Mouse (Mus musculus) layer of hippocampus, postnatal 10 days (tissue): ENCODE measurements around the gene Gsta2. TPM values are rescaled to one million over a fixed set of nuclear protein-coding genes. Genes with fewer than 3 reads are reported as not detected.

ENCODE experiments used
- DNase-seq, 2 experiments: peaks; one replicate each; pipeline ENCODE4 v3.0.0; 2021; ENCODE audit warnings: low spot score in 2 of 2
- long read RNA-seq: library from polyadenylated mRNA; stranded (forward); transcript quantifications from one replicate; pipeline ENCODE4 v2.0.0, GENCODE M21; 2023
- total RNA-seq, 2 experiments: library from RNA; stranded (reverse); gene quantifications; 2 replicates each; pipeline ENCODE4 v1.2.3; 2021

The Gsta2 gene
- not detected for total RNA-seq
- long read RNA-seq, partial matches to known transcripts, result 0 of 1 reads
- long read RNA-seq, other reads (novel, unspliced or antisense), result 1 of 1 reads

- DNase-seq, result no peak
Measured at GRCm38 (mm10) chr9:78355611-78356010, at the start of gene Gsta2. TSS of gene Gsta2 (minus strand) at chr9:78355788.

DNA sequence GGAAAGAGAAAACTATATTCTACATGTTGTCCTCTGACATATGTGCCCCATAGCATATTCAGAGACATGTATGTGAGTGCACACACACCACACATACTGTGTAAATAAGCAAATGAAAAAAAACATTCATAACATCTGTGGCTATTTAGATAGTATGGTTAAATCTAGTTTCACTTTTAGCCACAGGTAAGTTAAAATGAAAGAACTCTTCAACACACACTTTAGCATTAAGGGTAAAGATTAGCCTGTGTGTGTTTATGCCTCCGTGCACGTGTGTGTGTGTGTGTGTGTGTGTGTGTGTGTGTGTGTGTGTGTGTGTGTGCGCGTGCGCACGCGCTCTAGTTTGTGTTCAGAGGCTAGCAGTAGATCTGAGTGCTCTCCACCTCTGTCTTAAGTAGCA lies 46.0 kb upstream of the Gsta2 start:
- DNase-seq, result no peak

- no peak for DNase-seq
Measured at GRCm38 (mm10) chr9:78400570-78400969, 45.0 kb upstream of the Gsta2 start.

GRCm38 (mm10) chr9:78396517-78396916 lies 40.9 kb upstream of the Gsta2 start:
- DNase-seq, result no peak

GRCm38 (mm10) chr9:78395630-78396351 lies 40.2 kb upstream of the Gsta2 start, which contains the start of gene Ddx43:
TSS of gene Ddx43 (plus strand) at chr9:78395777.
- peak; percentile 42 to 53 for DNase-seq

- DNase-seq, result no peak
Measured at GRCm38 (mm10) chr9:78395244-78395629, 39.6 kb upstream of the Gsta2 start.

GRCm38 (mm10) chr9:78394602-78395001 lies 39.0 kb upstream of the Gsta2 start:
- DNase-seq, result no peak

DNA sequence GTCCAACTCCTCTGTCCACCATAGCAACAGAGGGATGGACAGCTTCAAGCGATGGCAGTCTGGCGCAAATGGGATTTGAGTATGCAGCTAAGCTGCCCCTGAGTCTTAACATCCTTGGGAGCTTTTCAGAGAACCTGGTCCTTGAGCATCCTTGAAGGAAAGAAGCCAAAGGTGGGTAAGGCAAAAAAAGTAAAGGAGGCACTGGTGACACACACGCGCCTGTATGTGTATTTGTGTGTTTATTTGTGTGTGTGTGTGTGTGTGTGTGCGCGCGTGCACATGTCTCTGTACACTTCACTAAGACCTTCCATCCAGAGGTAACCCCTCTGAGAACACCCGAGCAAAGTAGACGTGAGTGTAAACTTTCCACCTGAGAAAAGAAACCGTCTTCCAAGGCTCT lies 38.2 kb upstream of the Gsta2 start:
- no peak for DNase-seq

GRCm38 (mm10) chr9:78389981-78390380 lies 34.4 kb upstream of the Gsta2 start:
- no peak for DNase-seq

- DNase-seq, result no peak
Measured at GRCm38 (mm10) chr9:78386947-78387346, 31.4 kb upstream of the Gsta2 start.

DNA sequence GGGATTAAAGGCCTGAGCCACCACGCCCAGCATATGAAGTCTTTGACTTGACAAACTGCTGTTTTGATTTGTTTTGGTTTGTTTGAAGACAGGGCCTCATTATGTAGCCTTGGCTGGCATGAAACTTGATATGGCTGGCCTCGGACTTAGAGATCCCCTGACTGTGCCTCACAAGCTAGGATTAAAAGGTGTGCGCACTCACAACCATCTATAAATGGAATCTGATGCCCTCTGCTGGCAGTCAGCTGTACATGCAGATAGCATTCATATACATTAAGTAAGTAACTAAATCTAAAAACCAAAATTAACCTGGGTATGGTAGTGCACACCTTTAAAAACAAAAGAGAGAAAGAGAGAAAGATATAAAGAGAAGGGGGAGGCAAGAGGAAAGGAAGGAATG lies 30.3 kb upstream of the Gsta2 start:
- no peak for DNase-seq

DNA sequence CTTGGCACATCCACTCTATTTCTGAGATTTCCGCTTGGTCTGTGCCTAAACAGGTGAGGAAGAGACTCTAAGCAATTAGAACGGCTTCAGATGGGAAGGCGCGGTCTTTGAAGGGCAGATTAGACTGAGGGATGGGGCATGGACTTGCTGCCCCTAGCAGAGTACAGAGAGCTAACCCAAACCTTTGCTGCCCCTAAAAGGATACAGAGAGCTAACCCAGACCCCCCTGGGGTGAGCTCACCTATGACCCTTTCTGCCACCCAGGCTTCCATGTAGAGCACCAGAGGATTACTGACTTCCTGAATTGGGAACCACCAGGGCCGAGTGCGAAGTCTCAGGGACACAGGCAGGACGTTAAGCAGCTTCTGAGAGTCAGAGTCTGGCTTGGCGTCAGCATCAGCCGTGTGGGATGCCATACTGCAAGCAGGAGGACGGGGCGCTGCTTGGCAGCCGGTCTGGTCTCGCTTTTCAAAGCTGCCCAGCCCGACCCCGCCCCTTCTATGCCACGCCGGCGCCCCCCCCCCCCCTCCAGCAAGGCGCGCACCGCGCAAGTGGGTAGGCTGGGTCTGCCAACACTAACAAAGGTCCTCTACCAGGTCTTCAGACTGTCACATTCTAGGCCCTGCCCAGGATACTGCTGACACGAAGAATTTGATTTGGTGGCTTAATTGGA lies 22.7 kb upstream of the Gsta2 start, which contains the start of gene Ooep:
Gene Ooep, minus strand, starts transcription at position 613 of the 673 bp plus-strand sequence.
- peak; percentile 36 to 44 for DNase-seq

DNA sequence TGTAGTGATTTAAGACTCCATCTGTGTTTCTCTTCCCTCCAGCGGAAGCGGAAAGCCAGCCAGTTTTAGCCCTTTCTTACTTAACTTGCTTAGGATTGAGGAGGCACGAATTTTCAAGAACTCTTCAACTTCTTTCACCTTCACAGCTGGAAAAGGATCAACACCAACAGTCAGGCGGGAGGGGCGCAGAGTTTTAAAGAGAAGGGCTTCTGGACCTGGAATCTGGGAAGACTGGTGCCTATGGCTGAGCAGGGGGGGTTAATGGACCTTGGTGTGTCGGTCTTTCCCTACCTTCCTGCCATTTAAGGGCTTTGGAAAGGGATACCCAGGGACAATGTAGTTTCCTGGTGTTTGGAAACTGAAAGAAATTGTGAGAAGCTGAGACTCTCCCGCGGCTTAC lies 22.0 kb upstream of the Gsta2 start:
- DNase-seq, result no peak

DNA sequence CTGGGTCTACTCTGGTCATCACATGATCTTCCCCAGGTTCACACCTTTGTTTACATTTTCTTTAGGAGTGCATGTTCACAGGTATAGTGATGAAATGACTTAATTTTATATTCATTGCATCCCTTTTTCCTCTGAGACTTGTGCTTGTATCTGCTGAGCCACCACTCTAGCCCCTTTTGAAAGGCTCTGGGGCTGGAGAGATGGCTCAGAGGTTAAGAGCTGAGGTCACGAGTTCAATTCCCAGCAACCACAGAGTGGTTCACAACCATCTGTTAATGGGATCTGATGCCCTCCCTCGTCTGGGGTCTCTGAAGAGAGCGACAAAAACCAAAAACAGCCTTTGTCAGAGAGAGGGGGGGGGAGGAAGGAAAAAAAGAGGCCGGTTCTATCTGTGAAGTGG lies 19.9 kb upstream of the Gsta2 start:
- DNase-seq, result no peak

DNA sequence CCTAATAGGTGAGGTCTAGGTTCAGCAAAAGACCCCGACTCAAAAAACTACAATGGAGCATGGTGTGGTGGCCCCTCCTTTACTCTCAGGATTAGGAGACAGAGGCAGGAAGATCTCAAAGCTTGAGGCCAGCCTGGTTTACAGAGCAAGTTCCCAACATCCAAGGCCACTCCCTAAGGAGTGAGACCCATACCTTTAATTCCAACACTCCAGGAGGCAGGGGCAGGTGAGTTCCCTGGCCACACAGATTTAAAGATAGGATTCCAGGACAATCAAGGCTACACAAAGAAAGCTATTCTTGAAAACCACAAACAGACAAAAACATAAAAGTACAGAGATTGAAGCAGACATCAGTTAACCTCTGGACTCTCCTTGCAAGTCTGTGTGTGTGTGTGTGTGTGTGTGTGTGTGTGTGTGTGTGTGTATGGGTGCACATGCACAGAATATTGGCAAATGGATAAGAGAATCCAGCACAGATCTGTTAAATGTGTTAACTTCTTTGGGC lies 19.3 kb upstream of the Gsta2 start:
- DNase-seq, result no peak

DNA sequence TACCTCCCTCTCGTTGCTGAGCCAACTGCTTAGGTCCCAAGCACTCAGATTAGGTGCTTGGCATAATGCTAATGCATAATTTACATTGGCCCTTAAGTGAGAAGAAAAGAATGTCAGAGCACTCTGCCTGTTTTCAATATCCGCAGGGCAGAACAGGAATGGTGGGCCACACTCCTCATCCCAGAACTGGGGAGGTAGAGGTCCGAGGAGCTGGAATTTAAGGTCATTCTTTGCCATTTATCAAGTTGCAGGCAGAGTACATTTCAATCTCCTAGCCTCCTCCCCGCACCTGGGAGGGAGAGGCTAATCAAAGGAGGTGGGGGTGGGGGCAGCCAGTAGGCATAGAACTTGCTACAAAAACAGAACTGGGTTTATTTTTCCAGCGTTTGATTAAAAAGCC lies 18.8 kb upstream of the Gsta2 start:
- DNase-seq, result no peak

- no peak for DNase-seq
Measured at GRCm38 (mm10) chr9:78372827-78373504, 17.4 kb upstream of the Gsta2 start.

DNA sequence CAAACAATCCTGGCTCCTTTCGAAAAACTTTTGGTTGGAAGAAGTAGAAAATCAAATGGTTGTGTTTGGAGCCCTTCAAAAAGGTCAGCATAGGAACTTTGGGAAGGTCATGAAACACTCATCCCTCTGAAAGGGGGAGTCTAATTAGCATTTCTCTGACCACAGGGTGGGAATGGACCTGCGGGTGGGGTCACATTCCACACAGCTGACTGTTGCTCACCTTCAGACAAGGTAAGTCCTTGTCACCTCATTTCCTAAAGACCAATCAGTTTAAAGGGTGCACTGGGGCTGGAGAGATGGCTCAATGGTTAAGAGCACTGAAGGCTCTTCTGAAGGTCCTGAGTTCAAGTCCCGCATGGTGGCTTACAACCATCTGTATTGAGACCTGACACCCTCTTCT lies 15.9 kb upstream of the Gsta2 start:
- no peak for DNase-seq

GRCm38 (mm10) chr9:78369786-78370185 lies 14.2 kb upstream of the Gsta2 start:
- no peak for DNase-seq

- DNase-seq, result no peak
Measured at GRCm38 (mm10) chr9:78369349-78369748, 13.8 kb upstream of the Gsta2 start.

GRCm38 (mm10) chr9:78368671-78369293 lies 13.2 kb upstream of the Gsta2 start:
- no peak for DNase-seq
